Mouse (Mus musculus): ENCODE results near the gene Epha1. TPM values are rescaled to one million over a fixed set of nuclear protein-coding genes. Genes with fewer than 3 reads are reported as not detected.

Epha1 gene
- total RNA-seq, 2 experiments from 2014 or later: 0.35 to 0.36 TPM

DNA sequence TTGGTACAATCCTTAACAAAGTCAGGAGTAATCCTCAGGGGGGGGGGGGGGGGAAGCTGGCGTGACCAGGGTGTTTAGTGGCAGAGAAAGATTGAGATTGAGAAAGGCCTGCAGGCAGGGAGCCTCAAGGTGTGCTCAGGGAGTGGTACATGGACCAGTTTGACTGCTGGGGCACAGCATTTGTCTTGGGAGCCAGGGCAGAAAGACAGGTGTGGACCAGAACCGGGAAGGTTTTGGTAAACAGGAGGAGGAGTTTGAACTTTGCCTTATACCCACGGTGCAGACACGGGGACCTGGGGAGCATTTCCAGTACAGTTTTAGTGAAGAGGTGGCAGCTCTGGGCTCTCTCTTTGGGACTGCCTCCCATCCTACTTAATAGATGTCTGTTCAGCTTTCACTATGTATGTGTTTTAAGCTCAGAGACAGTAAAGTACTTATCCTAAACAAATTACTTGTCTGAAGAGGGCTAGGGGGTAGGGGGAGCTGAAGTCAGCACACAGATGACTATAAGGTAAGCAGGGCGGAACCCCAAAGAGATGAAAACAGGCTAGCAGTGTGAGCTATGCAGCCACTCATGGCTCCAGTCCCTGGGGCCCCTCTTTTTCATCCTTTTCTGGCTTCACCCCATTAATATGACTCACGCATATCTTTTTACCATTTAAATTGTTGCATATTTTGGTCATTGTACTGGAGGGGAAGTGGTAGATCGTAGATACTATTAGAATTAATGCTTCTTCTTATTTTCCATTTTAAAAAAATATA, 782 bp upstream of the Epha1 start:
- DNase-seq: no peak

GRCm38 (mm10) chr6:42372421-42372815, 650 bp downstream of the Epha1 start:
- DNase-seq: no peak

GRCm38 (mm10) chr6:42372001-42372400, 1.1 kb downstream of the Epha1 start:
- DNase-seq: no peak

DNA sequence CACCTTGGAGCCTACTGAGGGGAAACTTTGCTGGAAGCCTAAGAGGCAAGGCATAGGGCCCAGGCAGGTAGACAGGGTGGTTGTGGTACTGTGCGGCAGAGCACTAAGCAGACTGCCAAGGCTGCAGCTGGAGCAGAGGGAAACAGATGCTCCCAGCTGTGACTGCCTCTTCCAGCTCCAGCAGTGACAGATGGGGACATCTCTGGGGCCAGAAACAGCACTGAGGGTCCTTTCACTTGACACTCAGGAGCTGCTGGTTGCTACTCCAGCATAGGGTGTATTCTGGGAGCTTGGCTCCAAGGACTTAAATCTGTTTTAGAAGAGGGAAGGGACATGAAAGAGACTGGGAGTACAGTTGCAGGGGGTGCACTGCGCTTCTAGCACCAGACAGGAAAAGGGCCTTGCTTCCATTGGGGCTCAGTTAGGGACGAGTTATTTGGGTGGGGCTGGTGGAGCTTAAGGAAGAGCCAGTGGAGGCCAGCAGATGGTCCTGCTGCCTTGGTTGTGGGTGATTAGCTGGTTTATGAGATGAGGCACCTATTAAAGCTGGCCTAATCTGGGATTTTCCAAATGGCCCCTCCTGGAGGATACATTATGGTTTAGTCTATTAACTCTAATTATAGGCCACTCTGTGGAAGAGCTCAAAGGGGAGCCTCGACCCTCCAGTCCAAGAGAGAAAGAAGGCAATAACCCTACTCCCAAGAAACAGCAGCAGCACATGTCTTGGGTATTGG, 2.3 kb downstream of the Epha1 start:
- DNase-seq: no peak

DNA sequence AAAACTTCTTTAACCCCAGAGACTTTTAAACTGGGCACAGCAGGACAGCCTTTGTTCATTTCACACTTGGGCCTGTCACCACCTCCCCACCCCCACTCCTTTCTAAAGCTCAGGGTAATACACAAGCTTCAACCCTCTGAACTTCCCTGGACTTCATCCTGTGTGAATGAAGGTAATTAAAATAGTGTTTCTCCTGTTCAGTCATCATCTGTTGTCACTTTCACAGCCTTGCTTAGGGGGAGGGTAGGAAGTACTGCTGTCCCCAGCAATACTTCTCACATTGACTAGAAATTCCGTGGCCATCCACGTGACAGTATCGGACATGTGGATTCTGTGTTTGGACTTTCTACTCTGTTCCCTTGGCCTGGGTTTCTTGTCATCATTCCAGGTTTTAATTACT, 3.2 kb downstream of the Epha1 start:
- no peak for DNase-seq

DNA sequence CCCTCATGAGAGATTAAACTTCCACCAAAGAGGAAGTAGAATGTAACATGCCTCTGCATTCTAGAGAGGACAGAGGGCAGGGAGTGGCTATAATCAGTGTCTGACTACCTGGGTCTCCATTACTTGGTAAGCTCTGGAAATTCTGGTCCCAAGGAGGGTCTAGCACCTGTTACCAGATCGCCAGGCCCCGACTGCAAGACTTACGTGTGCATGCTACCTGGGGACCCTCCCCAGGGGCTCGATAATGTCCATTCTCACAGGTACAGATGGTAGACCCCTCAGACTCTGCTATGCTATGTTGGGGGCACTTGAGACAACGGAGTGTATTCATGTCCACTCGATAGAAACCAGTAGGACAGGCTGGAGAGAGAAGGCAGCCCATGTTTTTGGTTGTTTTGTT, 7.9 kb downstream of the Epha1 start:
- no peak for DNase-seq

GRCm38 (mm10) chr6:42364607-42365006, 8.5 kb downstream of the Epha1 start:
- no peak for DNase-seq

GRCm38 (mm10) chr6:42364066-42364465, 9.0 kb downstream of the Epha1 start:
- DNase-seq: no peak

- DNase-seq: no peak
Measured at GRCm38 (mm10) chr6:42362974-42363373, 10.1 kb downstream of the Epha1 start.

DNA sequence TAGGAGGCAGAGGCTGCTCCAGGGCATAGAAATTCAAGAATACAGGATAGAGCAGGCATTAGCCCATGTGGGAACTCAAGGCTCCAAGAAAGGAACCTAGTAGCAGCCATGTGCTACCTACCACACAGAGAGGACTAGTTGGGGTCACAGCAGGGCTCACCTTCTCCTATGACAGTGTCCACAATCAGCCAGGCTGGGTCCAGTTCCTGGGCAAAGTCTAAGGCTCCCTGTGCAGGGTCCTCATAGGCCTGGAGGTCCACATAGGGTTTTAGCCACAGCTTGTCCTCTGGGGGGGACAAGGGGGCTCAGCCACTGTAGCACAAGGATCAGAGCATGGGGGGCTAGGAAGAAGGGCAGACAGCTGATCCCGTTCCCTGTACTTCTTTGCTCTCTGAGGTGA, 10.6 kb downstream of the Epha1 start:
- no peak for DNase-seq

- DNase-seq: no peak
Measured at GRCm38 (mm10) chr6:42362074-42362473, 11.0 kb downstream of the Epha1 start.

GRCm38 (mm10) chr6:42361041-42361895, 11.8 kb downstream of the Epha1 start:
- DNase-seq: no peak

GRCm38 (mm10) chr6:42360231-42360840, 12.7 kb downstream of the Epha1 start:
- DNase-seq: no peak

DNA sequence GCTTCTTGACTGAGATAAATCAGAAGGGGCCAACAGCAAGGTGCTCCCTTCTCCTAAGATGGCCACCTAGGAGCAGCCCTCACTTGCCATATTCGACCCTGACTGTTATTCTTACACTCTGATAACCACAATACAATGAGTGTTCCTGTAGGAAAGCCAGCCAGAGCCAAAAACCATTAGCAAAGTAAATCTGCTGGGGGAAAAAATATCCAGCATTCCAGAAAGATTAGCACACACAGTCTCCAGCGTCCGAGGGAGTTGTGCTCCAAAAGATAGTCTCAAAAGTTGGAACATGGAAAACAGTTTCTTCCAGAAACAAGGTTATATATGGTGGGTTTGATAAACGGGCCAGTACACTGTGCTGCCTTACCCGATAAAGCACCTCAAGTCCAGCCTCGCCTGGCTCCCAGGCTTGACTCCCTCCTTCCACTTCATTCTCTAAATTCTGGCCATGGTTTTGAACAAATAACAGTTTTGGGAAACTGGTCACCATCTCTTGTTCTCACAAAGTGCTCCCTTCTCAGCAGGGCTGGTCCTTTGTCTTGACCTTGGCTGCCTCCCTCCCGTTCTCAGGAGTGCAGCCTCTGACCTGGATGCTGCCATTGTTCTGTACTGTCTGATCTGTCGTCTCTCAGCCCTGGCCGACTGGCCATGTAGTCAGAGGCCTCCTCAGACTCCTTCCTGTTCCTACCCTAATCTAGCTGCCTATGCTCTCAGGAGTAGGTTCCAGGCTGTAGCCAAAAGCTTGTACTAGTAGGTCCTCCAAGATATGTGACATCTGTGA, 13.5 kb downstream of the Epha1 start:
- no peak for DNase-seq

- no peak for DNase-seq
Measured at GRCm38 (mm10) chr6:42358901-42359300, 14.2 kb downstream of the Epha1 start.

GRCm38 (mm10) chr6:42357901-42358300, 15.2 kb downstream of the Epha1 start:
- DNase-seq: no peak

GRCm38 (mm10) chr6:42356913-42357312, 16.2 kb downstream of the Epha1 start:
- DNase-seq: no peak

GRCm38 (mm10) chr6:42355794-42356600, 17.1 kb downstream of the Epha1 start:
- DNase-seq: no peak

DNA sequence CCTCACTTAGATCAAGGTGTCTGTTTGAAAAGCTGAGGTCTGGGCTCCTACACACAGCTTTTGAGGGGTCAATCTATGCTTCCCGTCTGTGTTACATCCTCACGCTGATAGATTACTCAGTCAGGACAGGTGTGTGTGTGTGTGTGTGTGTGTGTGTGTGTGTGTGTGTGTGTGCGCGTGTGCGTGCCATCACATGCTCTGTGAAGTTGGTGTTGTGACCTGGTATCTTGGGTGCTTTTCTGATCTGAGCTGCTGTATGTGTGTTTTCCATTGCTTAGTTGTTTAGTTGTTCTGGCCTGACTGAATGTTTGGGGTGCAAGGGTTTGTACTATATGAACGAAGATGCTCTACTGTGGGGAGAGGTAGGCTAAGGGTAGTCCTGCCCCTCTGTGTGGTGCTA, 17.7 kb downstream of the Epha1 start:
- no peak for DNase-seq
